15 mouse cellular contexts compared by ENCODE assay signal in genomic region chr15:81226796-81227195, GRCm38 (mm10).
"Had no signal": no experiment of that assay in that cellular context is flagged by ENCODE, and none has a peak within 500 bp of the region (broad histone marks: within the 10 kb centered on the region; RNA-seq: fewer than 3 reads in every experiment).

No protein-coding gene starts in this region.

- H3K9ac ChIP-seq: limb, embryonic 12.5 days; liver, embryonic 15.5 days; neural tube, embryonic 13.5 days had no signal

- H3K27me3 ChIP-seq: limb, embryonic 12.5 days; neural tube, embryonic 13.5 days had no signal

- H3K36me3 ChIP-seq: limb, embryonic 12.5 days; liver, embryonic 15.5 days; neural tube, embryonic 13.5 days had no signal

- H3K4me2 ChIP-seq: limb, embryonic 12.5 days; liver, embryonic 11.5 days; liver, embryonic 15.5 days; neural tube, embryonic 13.5 days had no signal

- H3K4me3 ChIP-seq: limb, embryonic 12.5 days; liver, embryonic 15.5 days; neural tube, embryonic 13.5 days had no signal

- H3K9me3 ChIP-seq: limb, embryonic 12.5 days; liver, embryonic 15.5 days; neural tube, embryonic 13.5 days had no signal

- H3K4me1 ChIP-seq: limb, embryonic 12.5 days; liver, embryonic 15.5 days had no signal

- H3K27ac ChIP-seq: kidney, postnatal 0 days; liver, embryonic 15.5 days; neural tube, embryonic 13.5 days had no signal

- DNase-seq: kidney, adult 11 months; kidney, adult 9 months; kidney, postnatal 36 days; layer of hippocampus, adult 9-11 months; layer of hippocampus, postnatal 36 days; lung, adult 2 months; lung, postnatal 36 days; retina, postnatal 1 day; thymus, postnatal 4 days had no signal

- ATAC-seq: lung, postnatal 0 days had no signal
